ENCODE assay signal across 8 mouse cellular contexts in genomic region chr14:74764191-74764918, GRCm38 (mm10). TPM values are rescaled to one million over a fixed set of nuclear protein-coding genes. Genes with fewer than 3 reads are reported as not detected.
DNase-seq lines count a peak whose midpoint lies in the region; ATAC-seq and TF ChIP-seq lines count a peak whose summit lies in the region.

No protein-coding gene starts in this region.

- H3K9me3 ChIP-seq in hindbrain, embryonic 10.5 days = no peaks in the 10 kb centered on the region
- H3K9me3 ChIP-seq in hindbrain, embryonic 12.5 days (replicated peaks) = no peaks in the 10 kb centered on the region
- no peaks in the 10 kb centered on the region for H3K9me3 ChIP-seq in hindbrain, embryonic 14.5 days (ENCODE audit: control insufficient read depth, low read length)
- no peaks in the 10 kb centered on the region for H3K9me3 ChIP-seq in midbrain, postnatal 0 days (ENCODE audit: low read length)

- peak; percentile 94 for TF ChIP-seq CTCF in midbrain, postnatal 0 days (IDR thresholded peaks at IDR 0.05)

- ATAC-seq in hindbrain, embryonic 12.5 days (ENCODE audit: low FRiP score) = no peak
- ATAC-seq in hindbrain, embryonic 14.5 days (ENCODE audit: low FRiP score) = 0 out of 2 replicates have a peak, but pooled peaks have one; percentile 43
- ATAC-seq in midbrain, postnatal 0 days (ENCODE audit: low FRiP score) = 0 out of 2 replicates have a peak, but pooled peaks have one; percentile 56

- H3K4me2 ChIP-seq in hindbrain, embryonic 12.5 days (replicated peaks) = no peak overlapping the region
- H3K4me2 ChIP-seq in hindbrain, embryonic 14.5 days (replicated peaks) = no peak overlapping the region
- no peak overlapping the region for H3K4me2 ChIP-seq in midbrain, postnatal 0 days (ENCODE audit: low read depth, low read length, poor library complexity, severe bottlenecking)

- no peak overlapping the region for H3K27ac ChIP-seq in hindbrain, embryonic 10.5 days
- H3K27ac ChIP-seq in hindbrain, embryonic 12.5 days = no peak overlapping the region
- H3K27ac ChIP-seq in hindbrain, embryonic 14.5 days = no peak overlapping the region
- no peak overlapping the region for H3K27ac ChIP-seq in midbrain, postnatal 0 days (ENCODE audit: low read depth, low read length)

- H3K36me3 ChIP-seq in hindbrain, embryonic 10.5 days = peaks cover 9% of the 10 kb centered on the region
- peaks cover 10% of the 10 kb centered on the region; the same call in 1 of the 2 replicates for H3K36me3 ChIP-seq in hindbrain, embryonic 12.5 days
- H3K36me3 ChIP-seq in hindbrain, embryonic 14.5 days (replicated peaks; ENCODE audit: control insufficient read depth, insufficient read depth) = peaks cover 6% of the 10 kb centered on the region
- H3K36me3 ChIP-seq in midbrain, postnatal 0 days (ENCODE audit: insufficient read depth, low read length) = peaks cover 19% of the 10 kb centered on the region; the same call in 1 of the 2 replicates

- H3K4me3 ChIP-seq in hindbrain, embryonic 10.5 days = no peak overlapping the region
- no peak overlapping the region for H3K4me3 ChIP-seq in hindbrain, embryonic 12.5 days
- H3K4me3 ChIP-seq in hindbrain, embryonic 14.5 days (replicated peaks; ENCODE audit: low read length) = no peak overlapping the region
- H3K4me3 ChIP-seq in midbrain, postnatal 0 days (ENCODE audit: low read depth, low read length) = no peak overlapping the region

- no peaks in the 10 kb centered on the region for H3K27me3 ChIP-seq in hindbrain, embryonic 10.5 days (ENCODE audit: insufficient read depth, poor library complexity, severe bottlenecking)
- no peaks in the 10 kb centered on the region for H3K27me3 ChIP-seq in hindbrain, embryonic 12.5 days
- no peaks in the 10 kb centered on the region for H3K27me3 ChIP-seq in hindbrain, embryonic 14.5 days (ENCODE audit: control insufficient read depth, insufficient read depth, low read length)
- no peaks in the 10 kb centered on the region for H3K27me3 ChIP-seq in midbrain, postnatal 0 days (ENCODE audit: insufficient read depth, low read length)

- peak; percentile 77 for DNase-seq in hindbrain, embryonic 10.5 days (ENCODE audit: low spot score)
- DNase-seq in cerebellum, adult 11-12 months = peak; percentile 51
- DNase-seq in frontal cortex, postnatal 14 days (ENCODE audit: low spot score in 2 of 2) = peak; percentile 18 to 57
- peak; percentile 83 for DNase-seq in hindbrain, embryonic 14.5 days (ENCODE audit: low spot score)
- peak; percentile 60 to 74 for DNase-seq in left cerebral cortex, adult 18-20 months (ENCODE audit: low spot score in 2 of 2)
- peak; percentile 78 for DNase-seq in midbrain, postnatal 0 days (ENCODE audit: low spot score)
- peak; percentile 72 to 92 for DNase-seq in spleen, postnatal 4 days (ENCODE audit: low spot score in 2 of 2)

- no peak overlapping the region for H3K9ac ChIP-seq in hindbrain, embryonic 12.5 days
- H3K9ac ChIP-seq in hindbrain, embryonic 14.5 days = no peak overlapping the region
- no peak overlapping the region for H3K9ac ChIP-seq in midbrain, postnatal 0 days (replicated peaks; ENCODE audit: low read length, poor library complexity, severe bottlenecking)

- 59% methylated on average over 10 of the region's 10 CpGs for WGBS in hindbrain, embryonic 10.5 days
- WGBS in hindbrain, embryonic 12.5 days = 54% methylated on average over 10 of the region's 10 CpGs
- 62% methylated on average over 10 of the region's 10 CpGs for WGBS in hindbrain, embryonic 14.5 days
- WGBS in midbrain, postnatal 0 days = 56% methylated on average over 10 of the region's 10 CpGs

- no peaks in the 10 kb centered on the region for H3K4me1 ChIP-seq in hindbrain, embryonic 10.5 days (replicated peaks)
- H3K4me1 ChIP-seq in hindbrain, embryonic 12.5 days = no peaks in the 10 kb centered on the region
- H3K4me1 ChIP-seq in hindbrain, embryonic 14.5 days (replicated peaks; ENCODE audit: control insufficient read depth, insufficient read depth, low read length) = no peaks in the 10 kb centered on the region
- H3K4me1 ChIP-seq in midbrain, postnatal 0 days (ENCODE audit: insufficient read depth, low read length) = no peaks in the 10 kb centered on the region

RNA-seq across cellular contexts. Expression of gene Esd, which starts 32.3 kb away (rescaled TPM):
- polyA plus RNA-seq in hindbrain, embryonic 10.5 days (2016; fragmentation: Nextera tagmentation; extraction: Ambion mirVana) = 329 and 360 TPM in 2 replicates
- polyA plus RNA-seq in hindbrain, embryonic 12.5 days (2016; fragmentation: Nextera tagmentation; extraction: Ambion mirVana) = 281 and 290 TPM in 2 replicates
- polyA plus RNA-seq in hindbrain, embryonic 14.5 days (2014; fragmentation: Nextera tagmentation; extraction: Ambion mirVana) = 243 and 248 TPM in 2 replicates
- 10 to 100 TPM; 85.5 to 88.9 TPM for total RNA-seq in left cerebral cortex, adult 18-20 months (2021)
- total RNA-seq in midbrain, postnatal 0 days (2014; rRNA removed) = 130 and 135 TPM in 2 replicates
- polyA plus RNA-seq in midbrain, postnatal 0 days (2015; fragmentation: Nextera tagmentation; extraction: Ambion mirVana) = 192 and 195 TPM in 2 replicates
